Mouse (Mus musculus) liver, embryonic 14.5 days (tissue): ENCODE results near the gene Setd7. TPM values are rescaled to one million over a fixed set of nuclear protein-coding genes. Genes with fewer than 3 reads are reported as not detected.

Experiments
- ATAC-seq: fragments of 200-750 bp; cut with Nextera tagmentation; 2 replicates; pipeline ENCODE4 v1.8.0; 2017; ENCODE audit warnings: moderate number of reproducible peaks, mild to moderate bottlenecking, moderate library complexity; ENCODE audit not compliant: insufficient read depth
- DNase-seq, 3 experiments: peaks; one replicate each; pipeline ENCODE4 v3.0.0-alpha.2; 2012 to 2013; ENCODE audit warnings: low read depth in 3 of 3, low spot score in 3 of 3
- H3K27ac ChIP-seq: fragments of 300-500 bp; sonication (generic); 2 replicates; pipeline ENCODE4 v1.5.1; 2014; ENCODE audit warnings: moderate library complexity, mild to moderate bottlenecking, control low read depth, inconsistent platforms
- H3K27me3 ChIP-seq: fragments of 300-500 bp; sonication (generic); 2 replicates; pipeline ENCODE4 v1.6.1; 2014; ENCODE audit warnings: mild to moderate bottlenecking, low read length, moderate library complexity; ENCODE audit not compliant: control insufficient read depth, insufficient read depth
- H3K36me3 ChIP-seq: fragments of 300-500 bp; sonication (generic); replicated peaks from 2 replicates; pipeline ENCODE4 v1.6.1; 2014; ENCODE audit warnings: low read depth; ENCODE audit not compliant: control insufficient read depth, insufficient read depth
- H3K4me1 ChIP-seq, 2 experiments: fragments of 200-500 bp in 1 of 2; fragments of 300-500 bp in 1 of 2; sonication (generic) in 1 of 2; replicated peaks; 2 replicates each; pipeline ENCODE4 v1.6.1; 2012 to 2014; ENCODE audit warnings: antibody characterized with exemption in 1 of 2, inconsistent platforms in 1 of 2, low read length in 1 of 2; ENCODE audit not compliant: control insufficient read depth in 2 of 2, insufficient read depth in 2 of 2
- H3K4me2 ChIP-seq: fragments of 300-500 bp; sonication (generic); 2 replicates; pipeline ENCODE4 v1.6.1; 2014; ENCODE audit warnings: low read depth, mild to moderate bottlenecking, control low read depth, moderate library complexity
- H3K4me3 ChIP-seq, 2 experiments: fragments of 200-500 bp in 1 of 2; fragments of 300-500 bp in 1 of 2; sonication (generic) in 1 of 2; 2 replicates each; pipeline ENCODE4 v1.5.1; 2012 to 2014; ENCODE audit warnings: low read depth in 2 of 2, low read length in 2 of 2, mild to moderate bottlenecking in 2 of 2, control low read depth in 1 of 2, inconsistent platforms in 1 of 2, moderate library complexity in 1 of 2; ENCODE audit not compliant: insufficient read depth in 1 of 2
- H3K9ac ChIP-seq: fragments of 300-500 bp; sonication (generic); replicated peaks from 2 replicates; pipeline ENCODE4 v1.6.1; 2014; ENCODE audit warnings: mild to moderate bottlenecking, control low read depth, moderate library complexity
- H3K9me3 ChIP-seq: fragments of 300-500 bp; sonication (generic); 2 replicates; pipeline ENCODE4 v1.6.1; 2016; ENCODE audit warnings: low read length, mixed read lengths; ENCODE audit not compliant: control insufficient read depth
- CTCF ChIP-seq: IDR thresholded peaks from 2 replicates; pipeline ENCODE4 v1.5.1; 2016; ENCODE audit warnings: antibody characterized with exemption, low read depth, control low read depth
- EP300 ChIP-seq: IDR thresholded peaks from 2 replicates; pipeline ENCODE4 v1.6.1; 2016; ENCODE audit warnings: antibody characterized with exemption, low read depth
- WGBS: fragments of 180-500 bp; shearing (Covaris S2); extraction: QIAGEN DNeasy Blood & Tissue Kit; methylation state at CpG from one replicate; pipeline ENCODE4 v1.1.7; 2014; ENCODE audit not compliant: insufficient replicate concordance; 5-methylcytosine and 5-hydroxymethylcytosine counted together
- polyA plus RNA-seq, 2 experiments: library from polyadenylated mRNA; depleted of rRNA in 1 of 2; stranded (reverse) in 1 of 2; unstranded in 1 of 2; fragments of >200 nt; fragmentation: Nextera tagmentation in 1 of 2; extraction: Ambion mirVana in 1 of 2; gene quantifications; 2 replicates each; pipeline versions ENCODE4 v1.2.1 to v1.2.3; 2012 to 2014

Setd7 gene
- polyA plus RNA-seq, 2 experiments = 1.0 to 1.8 TPM

- no peaks in the 10 kb centered on the region for H3K9me3 ChIP-seq
- H3K4me3 ChIP-seq = peak within 1 kb of the TSS; percentile 67 to 82
- H3K9ac ChIP-seq = peak within 1 kb of the TSS; percentile 77
- peak; percentile 53 for TF ChIP-seq CTCF
- TF ChIP-seq EP300 = peak; percentile 44
- H3K27ac ChIP-seq = peak within 1 kb of the TSS; percentile 36
- peak; percentile 93 for ATAC-seq
- H3K27me3 ChIP-seq = no peaks in the 10 kb centered on the region
- peaks cover 5 to 8% of the 10 kb centered on the region in 2 experiments; a peak in 3 of 4 replicates for H3K4me1 ChIP-seq
- peak; percentile 80 to 88 (median 82) for DNase-seq
- H3K36me3 ChIP-seq = no peaks in the 10 kb centered on the region
- under 1% methylated on average over 69 of the region's 70 CpGs for whole genome bisulfite sequencing
- peak within 1 kb of the TSS; percentile 96 for H3K4me2 ChIP-seq
These were observed 76.8 kb downstream of the Setd7 start, which contains the start of gene Rab33b for GRCm38 (mm10) chr3:51483741-51484359. Gene Rab33b (plus strand): TSS chr3:51483920.

DNA sequence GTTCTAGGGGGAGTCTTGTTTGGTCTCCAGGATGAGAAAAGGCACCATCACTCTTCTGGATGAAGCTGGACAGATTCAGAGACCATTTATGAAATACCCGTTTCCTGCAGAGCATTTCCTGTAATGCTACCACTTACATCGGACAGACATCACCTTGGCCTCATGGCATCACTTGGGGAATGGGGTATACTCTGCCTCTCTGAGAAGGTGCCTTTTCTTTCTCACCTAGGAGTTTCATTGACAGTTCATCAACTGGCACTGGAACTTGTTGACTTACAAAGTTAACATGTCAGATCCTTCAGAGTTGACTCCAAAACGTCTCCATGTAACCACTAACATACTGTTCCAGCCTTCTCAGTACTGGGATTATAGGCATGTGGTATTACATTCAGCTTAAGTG, 77.9 kb downstream of the Setd7 start:
- ATAC-seq (no peak), DNase-seq (no peak)
- Histone ChIP-seq H3K36me3 (no peaks in the 10 kb centered on the region), H3K4me3 (peak overlapping the region in 1 of 2 experiments; percentile 82; a peak in 2 of 4 replicates), H3K4me1 (peaks cover 5 to 8% of the 10 kb centered on the region in 2 experiments; a peak in 3 of 4 replicates), H3K27me3 (no peaks in the 10 kb centered on the region), H3K4me2 (peak overlapping the region; percentile 96), H3K9ac (peak overlapping the region; percentile 77), H3K27ac (no peak overlapping the region), H3K9me3 (no peaks in the 10 kb centered on the region)
- WGBS = 55% methylated on average over 3 of the region's 3 CpGs
- TF ChIP-seq CTCF = no peak
- no peak for TF ChIP-seq EP300

DNA sequence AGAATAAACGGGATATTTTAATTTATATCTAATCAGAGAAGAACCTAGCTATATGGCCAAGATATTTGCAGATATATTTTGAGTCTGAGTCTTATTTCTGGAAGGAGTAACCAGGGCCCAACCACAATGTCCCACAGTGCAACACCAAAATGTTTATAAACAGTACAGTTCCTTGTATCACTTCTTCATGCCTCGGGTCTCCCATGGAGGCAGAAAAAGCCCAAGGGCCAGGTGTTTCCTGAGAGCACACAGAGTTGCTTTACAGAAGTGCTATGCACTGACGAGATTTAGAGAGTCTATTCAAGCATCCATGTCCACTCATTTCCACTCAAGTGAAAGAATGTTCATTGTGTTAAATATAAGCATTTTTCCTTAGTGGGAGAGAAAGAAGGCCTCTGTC, 78.8 kb downstream of the Setd7 start:
- Histone ChIP-seq H3K36me3 (no peaks in the 10 kb centered on the region), H3K9me3 (no peaks in the 10 kb centered on the region), H3K9ac (no peak overlapping the region), H3K27me3 (no peaks in the 10 kb centered on the region), H3K4me2 (no peak overlapping the region), H3K4me1 (peaks cover 5 to 8% of the 10 kb centered on the region in 2 experiments; a peak in 3 of 4 replicates), H3K27ac (no peak overlapping the region), H3K4me3 (no peak overlapping the region)
- WGBS = 38% methylated on average over 3 of the region's 3 CpGs
- TF ChIP-seq CTCF = no peak
- no peak for TF ChIP-seq EP300
- ATAC-seq (no peak), DNase-seq (no peak)

DNA sequence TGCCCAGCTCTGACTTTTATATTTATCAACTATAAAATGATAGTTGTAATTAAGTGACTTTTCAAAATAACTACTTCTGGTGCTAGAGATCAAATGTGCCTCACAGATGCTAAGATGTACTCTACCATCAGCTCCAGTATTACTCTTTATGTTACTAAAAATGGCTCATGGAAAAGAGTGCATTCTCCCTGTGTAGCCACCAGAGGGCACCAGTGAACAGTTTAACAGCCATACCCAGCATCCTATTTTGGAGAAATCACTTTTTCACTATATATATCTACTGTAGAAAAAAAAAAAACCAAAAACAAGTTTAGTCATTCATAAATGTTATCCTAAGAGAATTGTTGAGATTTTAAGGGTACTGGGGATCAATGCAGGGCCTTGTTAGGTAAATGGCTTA, 79.6 kb downstream of the Setd7 start:
- H3K4me1 ChIP-seq = peaks cover 5 to 8% of the 10 kb centered on the region in 2 experiments; a peak in 3 of 4 replicates
- no peaks in the 10 kb centered on the region for H3K36me3 ChIP-seq
- H3K27me3 ChIP-seq = no peaks in the 10 kb centered on the region
- H3K4me2 ChIP-seq = no peak overlapping the region
- DNase-seq = peak; percentile 28 to 44 (median 36)
- H3K27ac ChIP-seq = no peak overlapping the region
- no peak overlapping the region for H3K9ac ChIP-seq
- no peaks in the 10 kb centered on the region for H3K9me3 ChIP-seq
- TF ChIP-seq CTCF (peak; percentile 78), EP300 (no peak)
- H3K4me3 ChIP-seq = no peak overlapping the region
- no peak for ATAC-seq

DNA sequence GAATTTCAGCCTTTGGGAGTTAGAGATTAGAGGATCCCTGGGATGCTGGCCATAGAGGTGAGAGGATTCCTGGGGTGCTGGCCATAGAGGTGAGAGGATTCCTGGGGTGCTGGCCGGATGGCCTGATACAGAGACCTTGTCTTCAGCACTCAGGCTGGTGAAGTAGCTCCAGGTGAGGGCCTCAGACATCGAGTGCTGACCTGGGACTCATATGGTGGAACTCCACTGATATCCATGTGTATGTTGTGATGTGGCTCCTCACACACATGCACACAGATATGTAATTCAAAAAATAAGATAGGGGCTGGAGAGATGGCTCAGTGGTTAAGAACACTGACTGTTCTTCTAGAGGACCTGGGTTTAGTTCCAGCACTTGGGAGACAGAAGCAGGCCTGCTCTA, 80.8 kb downstream of the Setd7 start:
- no peak overlapping the region for H3K27ac ChIP-seq
- no peak for TF ChIP-seq CTCF
- no peak for TF ChIP-seq EP300
- no peaks in the 10 kb centered on the region for H3K27me3 ChIP-seq
- peaks cover 4 to 7% of the 10 kb centered on the region in 2 experiments; a peak in 3 of 4 replicates for H3K4me1 ChIP-seq
- no peak overlapping the region for H3K4me2 ChIP-seq
- DNase-seq (no peak), ATAC-seq (no peak)
- peaks cover 2% of the 10 kb centered on the region; the same call in 1 of the 2 replicates for H3K36me3 ChIP-seq
- no peaks in the 10 kb centered on the region for H3K9me3 ChIP-seq
- H3K9ac ChIP-seq = no peak overlapping the region
- H3K4me3 ChIP-seq = no peak overlapping the region
- 39% methylated on average over 2 of the region's 2 CpGs for WGBS
